Mouse (Mus musculus) megakaryocyte, embryonic 14.5 days (primary cell): ENCODE measurements around the gene Gm10354. TPM values are rescaled to one million over a fixed set of nuclear protein-coding genes. Genes with fewer than 3 reads are reported as not detected.

ENCODE experiments used
- polyA plus RNA-seq: library from polyadenylated mRNA; stranded (reverse); fragments of >175 nt; gene quantifications from 2 replicates; pipeline ENCODE4 v1.2.3, GENCODE M21; 2012; ENCODE audit warnings: low replicate concordance; ENCODE audit not compliant: insufficient read depth

Gm10354 gene
- polyA plus RNA-seq, 1 experiment = not detected

Other genes with a start within 250 kb of the Gm10354 start
- not detected in 2 replicates for gene Gm9758, start 64.0 kb downstream of the Gm10354 start, polyA plus RNA-seq
- 0.20 TPM in 1 of 2 replicates, not detected in the other for gene Speer4e, start 40.5 kb downstream of the Gm10354 start, polyA plus RNA-seq
- gene Gm17019, start 54.1 kb upstream of the Gm10354 start, polyA plus RNA-seq = not detected in 2 replicates